Mouse (Mus musculus) thymus, adult 2 months (tissue): ENCODE results near the gene Slc16a5.

ENCODE experiments used
- CTCF ChIP-seq: fragments of 200-500 bp; IDR thresholded peaks from 2 replicates; pipeline ENCODE4 v1.5.1; 2012; ENCODE audit warnings: mild to moderate bottlenecking, control low read depth, low read length, moderate library complexity, borderline replicate concordance; ENCODE audit not compliant: control insufficient read depth, poor library complexity, insufficient read depth; ENCODE audit errors: extremely low read depth
- POLR2A ChIP-seq: fragments of 200-500 bp; IDR thresholded peaks from 2 replicates; pipeline ENCODE4 v1.6.1; 2012; ENCODE audit warnings: mild to moderate bottlenecking, low read length, control low read depth, moderate library complexity; ENCODE audit not compliant: control insufficient read depth, poor library complexity, insufficient read depth; ENCODE audit errors: extremely low read depth

- TF ChIP-seq CTCF (no peak), POLR2A (no peak)
These were observed 52.7 kb downstream of the Slc16a5 start for GRCm38 (mm10) chr11:115515021-115515420.
